Mouse (Mus musculus): Measurements from ENCODE around the gene Tm9sf4.

DNA sequence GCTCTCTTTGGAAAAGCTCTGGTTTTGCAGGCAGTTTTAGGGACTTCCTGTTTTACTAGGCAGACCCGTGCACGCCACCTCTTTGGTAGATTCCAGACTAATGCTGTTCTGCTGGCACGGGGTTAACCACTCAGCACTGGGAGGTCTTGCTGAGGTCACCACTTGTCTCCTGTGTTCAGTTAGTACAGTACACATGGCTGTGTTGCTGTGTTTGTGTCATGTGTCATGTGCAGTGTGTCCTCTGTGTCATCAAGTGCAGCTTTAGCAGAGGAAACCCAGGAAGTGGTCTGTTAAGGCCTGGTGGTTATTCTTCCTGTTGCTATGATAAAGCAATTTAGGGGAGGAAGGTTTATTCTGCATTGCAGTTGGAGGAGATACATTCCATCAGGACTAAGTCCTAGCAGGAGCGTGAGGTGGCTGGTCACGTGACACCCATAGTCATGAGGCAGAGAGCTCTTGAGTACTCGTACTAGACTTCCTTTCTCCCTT lies 53.7 kb downstream of the Tm9sf4 start:
- TF ChIP-seq POLR2A (IDR thresholded peaks at IDR 0.05; ENCODE audit: insufficient read depth, low read depth, low read length) (no peak), CTCF (IDR thresholded peaks at IDR 0.05) (no peak), EP300 (IDR thresholded peaks at IDR 0.05; ENCODE audit: insufficient read depth, low read depth, low read length) (no peak)
